Mouse (Mus musculus) ES-E14 (cell line): ENCODE results near the gene Golga4.

Source experiments
- CHD2 ChIP-seq: IDR thresholded peaks from 2 replicates; pipeline ENCODE4 v1.6.1; 2014; ENCODE audit warnings: mild to moderate bottlenecking, low read depth, low read length, inconsistent platforms
- HCFC1 ChIP-seq: IDR thresholded peaks from 2 replicates; pipeline ENCODE4 v1.6.1; 2012; ENCODE audit warnings: low read length, inconsistent platforms, borderline replicate concordance; ENCODE audit not compliant: insufficient read depth
- MAFK ChIP-seq: IDR thresholded peaks from 2 replicates; pipeline ENCODE4 v1.6.1; 2014; ENCODE audit warnings: mild to moderate bottlenecking, low read depth, low read length, inconsistent platforms; ENCODE audit not compliant: insufficient read depth

GRCm38 (mm10) chr9:118536946-118537345, 30.9 kb downstream of the Golga4 start:
- TF ChIP-seq MAFK: no peak
- no peak for TF ChIP-seq HCFC1
- no peak for TF ChIP-seq CHD2
